Mouse (Mus musculus) gastrocnemius, adult 18-20 months (tissue): ENCODE results near the gene Tent5b. TPM values are rescaled to one million over a fixed set of nuclear protein-coding genes. Genes with fewer than 3 reads are reported as not detected.

Source experiments
- DNase-seq: peaks from one replicate; pipeline ENCODE4 v3.0.0; 2021; ENCODE audit warnings: low spot score
- long read RNA-seq, 2 experiments: library from polyadenylated mRNA; stranded (forward); transcript quantifications; one replicate each; pipeline ENCODE4 v2.0.0; 2021
- total RNA-seq, 2 experiments: library from RNA; stranded (reverse); gene quantifications; 2 replicates each; pipeline ENCODE4 v1.2.3; 2021

Gene Tent5b
- 1 to 10 TPM; 1.1 to 2.2 TPM for total RNA-seq
- long read RNA-seq, experiment 1, partial matches to known transcripts, result 0 of 3 reads
- long read RNA-seq, experiment 1, other reads (novel, unspliced or antisense), result 0 of 3 reads
- long read RNA-seq, experiment 2, result 0 reads

- DNase-seq, result peak; percentile 100
These were observed at the start of gene Tent5b for GRCm38 (mm10) chr4:133479458-133480184. Gene Tent5b (plus strand): TSS chr4:133480132.

GRCm38 (mm10) chr4:133431508-133431907 is 48.4 kb upstream of the Tent5b start:
- DNase-seq, result no peak

GRCm38 (mm10) chr4:133432560-133433171 is 47.3 kb upstream of the Tent5b start:
- DNase-seq, result no peak

GRCm38 (mm10) chr4:133435921-133436320 is 44.0 kb upstream of the Tent5b start:
- DNase-seq, result no peak

- DNase-seq, result peak; percentile 22
These were observed 40.2 kb upstream of the Tent5b start for GRCm38 (mm10) chr4:133439460-133440376.

- peak; percentile 32 for DNase-seq
These were observed 39.5 kb upstream of the Tent5b start for GRCm38 (mm10) chr4:133440377-133440795.

GRCm38 (mm10) chr4:133442194-133442593 is 37.7 kb upstream of the Tent5b start:
- no peak for DNase-seq

GRCm38 (mm10) chr4:133443085-133443484 is 36.8 kb upstream of the Tent5b start:
- DNase-seq, result no peak

- no peak for DNase-seq
These were observed 34.2 kb upstream of the Tent5b start for GRCm38 (mm10) chr4:133445727-133446126.

- DNase-seq, result no peak
These were observed 32.6 kb upstream of the Tent5b start for GRCm38 (mm10) chr4:133447366-133447765.

GRCm38 (mm10) chr4:133447967-133448366 is 32.0 kb upstream of the Tent5b start:
- no peak for DNase-seq

- no peak for DNase-seq
These were observed 31.1 kb upstream of the Tent5b start for GRCm38 (mm10) chr4:133448708-133449388.

- DNase-seq, result peak; percentile 37
These were observed 30.2 kb upstream of the Tent5b start for GRCm38 (mm10) chr4:133449726-133450125.

GRCm38 (mm10) chr4:133451536-133451935 is 28.4 kb upstream of the Tent5b start:
- peak; percentile 84 for DNase-seq

GRCm38 (mm10) chr4:133452433-133452832 is 27.5 kb upstream of the Tent5b start:
- DNase-seq, result no peak

GRCm38 (mm10) chr4:133458044-133458443 is 21.9 kb upstream of the Tent5b start:
- no peak for DNase-seq

- DNase-seq, result no peak
These were observed 19.9 kb upstream of the Tent5b start for GRCm38 (mm10) chr4:133460006-133460405.

GRCm38 (mm10) chr4:133460796-133461325 is 19.1 kb upstream of the Tent5b start:
- DNase-seq, result no peak

GRCm38 (mm10) chr4:133461362-133461761 is 18.6 kb upstream of the Tent5b start:
- no peak for DNase-seq

- DNase-seq, result no peak
These were observed 16.7 kb upstream of the Tent5b start for GRCm38 (mm10) chr4:133463184-133463583.

- peak; percentile 91 for DNase-seq
These were observed 11.9 kb upstream of the Tent5b start for GRCm38 (mm10) chr4:133468080-133468479.
